Mouse (Mus musculus): ENCODE results near the gene Slc23a4.

DNA sequence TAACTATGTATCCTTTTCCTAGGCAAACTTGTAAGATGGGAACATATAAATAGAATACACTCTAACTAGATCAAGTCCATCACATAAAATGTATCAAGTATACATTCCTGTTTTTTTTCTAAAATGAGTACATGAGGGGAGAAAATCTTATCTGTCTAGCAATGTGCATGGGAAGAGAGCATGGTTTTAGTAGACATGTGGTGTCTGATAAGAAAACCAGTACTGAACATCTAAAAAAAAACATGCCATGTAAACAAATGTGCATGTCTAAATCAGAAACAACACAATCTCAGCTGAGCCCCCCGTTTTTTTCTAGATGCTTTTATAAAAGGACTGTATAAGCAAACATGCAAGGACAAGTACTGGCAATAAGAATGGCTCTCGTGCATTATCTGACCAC is 44.5 kb upstream of the Slc23a4 start:
- no peak for TF ChIP-seq POLR2A (IDR thresholded peaks at IDR 0.05; ENCODE audit: borderline replicate concordance, control insufficient read depth, low read depth, low read length)
- TF ChIP-seq CTCF (IDR thresholded peaks at IDR 0.05; ENCODE audit: control insufficient read depth, insufficient read depth, low read length): no peak
